ENCODE assay signal across 11 mouse cellular contexts in genomic region chr12:3893335-3893734, GRCm38 (mm10).
DNase-seq lines count a peak whose midpoint lies in the region; ATAC-seq and TF ChIP-seq lines count a peak whose summit lies in the region.
"Had no signal": no experiment of that assay in that cellular context is flagged by ENCODE, and none has a peak within 500 bp of the region (broad histone marks: within the 10 kb centered on the region; RNA-seq: fewer than 3 reads in every experiment).

No protein-coding gene starts in this region.

- H3K4me3 ChIP-seq in heart, embryonic 10.5 days = peak overlapping the region; percentile 70
- H3K4me3 ChIP-seq in stomach, embryonic 14.5 days (ENCODE audit: low read depth, low read length) = peak overlapping the region; percentile 44; the same call in 1 of the 2 replicates
- no peak overlapping the region for H3K4me3 ChIP-seq in stomach, postnatal 0 days (ENCODE audit: low read depth, low read length)
- peak overlapping the region; percentile 67 for H3K4me3 ChIP-seq in liver, embryonic 12.5 days

- no peak overlapping the region for H3K9ac ChIP-seq in stomach, embryonic 14.5 days (replicated peaks; ENCODE audit: low read depth, low read length)
- no peak overlapping the region for H3K9ac ChIP-seq in stomach, postnatal 0 days (ENCODE audit: low read length)
- 0 out of 2 replicates have a peak overlapping the region, but pooled peaks have one; percentile 76 for H3K9ac ChIP-seq in liver, embryonic 12.5 days

- H3K4me1 ChIP-seq in heart, embryonic 10.5 days = peaks cover 68% of the 10 kb centered on the region
- peaks cover 48% of the 10 kb centered on the region for H3K4me1 ChIP-seq in stomach, embryonic 14.5 days (ENCODE audit: control insufficient read depth, insufficient read depth, low read length)
- no peaks in the 10 kb centered on the region; the same call in 1 of the 2 replicates for H3K4me1 ChIP-seq in stomach, postnatal 0 days (replicated peaks; ENCODE audit: control insufficient read depth, insufficient read depth)
- peaks cover 67% of the 10 kb centered on the region for H3K4me1 ChIP-seq in liver, embryonic 12.5 days

- 73% methylated on average over 6 of the region's 6 CpGs for WGBS in heart, embryonic 10.5 days
- WGBS in stomach, embryonic 14.5 days = 44% methylated on average over 6 of the region's 6 CpGs
- WGBS in stomach, postnatal 0 days = 56% methylated on average over 6 of the region's 6 CpGs
- 61% methylated on average over 6 of the region's 6 CpGs for WGBS in liver, embryonic 12.5 days (ENCODE audit: insufficient replicate concordance)

- no peak for TF ChIP-seq EP300 in stomach, postnatal 0 days (optimal IDR thresholded peaks at IDR 0.05)

- intact Hi-C loops in heart, postnatal 10 days (cut with DNase I) = no loop called here

- H3K4me2 ChIP-seq in stomach, embryonic 14.5 days (replicated peaks; ENCODE audit: low read depth, low read length) = peak overlapping the region; percentile 55
- no peak overlapping the region for H3K4me2 ChIP-seq in stomach, postnatal 0 days (replicated peaks; ENCODE audit: low read depth)
- peak overlapping the region; percentile 97 for H3K4me2 ChIP-seq in liver, embryonic 12.5 days

- no peak for ATAC-seq in stomach, embryonic 14.5 days (ENCODE audit: insufficient number of reproducible peaks, insufficient read depth, low FRiP score, low read depth)
- no peak for ATAC-seq in stomach, postnatal 0 days (ENCODE audit: low FRiP score, low TSS enrichment)
- no peak for ATAC-seq in liver, embryonic 12.5 days
- ATAC-seq in megakaryocyte progenitor cell, adult 5-6 weeks (replicated peaks; ENCODE audit: poor library complexity) = no peak

- TF ChIP-seq CTCF in stomach, postnatal 0 days (IDR thresholded peaks at IDR 0.05; ENCODE audit: low read depth) = no peak

- peaks cover 44% of the 10 kb centered on the region for H3K36me3 ChIP-seq in heart, embryonic 10.5 days
- H3K36me3 ChIP-seq in stomach, embryonic 14.5 days (ENCODE audit: control insufficient read depth, insufficient read depth, low read length) = peaks cover 46% of the 10 kb centered on the region
- H3K36me3 ChIP-seq in stomach, postnatal 0 days (ENCODE audit: control insufficient read depth, insufficient read depth, low read length) = peaks cover 20% of the 10 kb centered on the region
- H3K36me3 ChIP-seq in liver, embryonic 12.5 days = peaks cover 42% of the 10 kb centered on the region

- H3K27me3 ChIP-seq in heart, embryonic 10.5 days (ENCODE audit: insufficient read depth, poor library complexity, severe bottlenecking) = no peaks in the 10 kb centered on the region
- H3K27me3 ChIP-seq in stomach, embryonic 14.5 days (ENCODE audit: control insufficient read depth, insufficient read depth, low read length) = no peaks in the 10 kb centered on the region
- H3K27me3 ChIP-seq in stomach, postnatal 0 days (ENCODE audit: control insufficient read depth, insufficient read depth, low read length) = no peaks in the 10 kb centered on the region
- no peaks in the 10 kb centered on the region for H3K27me3 ChIP-seq in liver, embryonic 12.5 days (replicated peaks)
- H3K27me3 ChIP-seq: megakaryocyte, embryonic 14.5 days had no signal

- H3K9me3 ChIP-seq in heart, embryonic 10.5 days = no peaks in the 10 kb centered on the region
- no peaks in the 10 kb centered on the region for H3K9me3 ChIP-seq in stomach, embryonic 14.5 days (ENCODE audit: control insufficient read depth, low read depth, low read length)
- no peaks in the 10 kb centered on the region for H3K9me3 ChIP-seq in stomach, postnatal 0 days (ENCODE audit: control insufficient read depth, low read length)
- no peaks in the 10 kb centered on the region for H3K9me3 ChIP-seq in liver, embryonic 12.5 days (replicated peaks)
- H3K9me3 ChIP-seq: megakaryocyte, embryonic 14.5 days had no signal

- H3K27ac ChIP-seq in heart, embryonic 10.5 days = peak overlapping the region; percentile 96
- peak overlapping the region; percentile 95; the same call in 1 of the 2 replicates for H3K27ac ChIP-seq in stomach, embryonic 14.5 days (ENCODE audit: low read length)
- no peak overlapping the region for H3K27ac ChIP-seq in stomach, postnatal 0 days (replicated peaks)
- no peak overlapping the region for H3K27ac ChIP-seq in liver, embryonic 12.5 days
- H3K27ac ChIP-seq: kidney, postnatal 0 days had no signal

- DNase-seq in heart, embryonic 10.5 days (ENCODE audit: low spot score) = no peak
- DNase-seq in heart, postnatal 10 days = no peak
- DNase-seq in stomach, postnatal 0 days (ENCODE audit: low spot score) = no peak
- DNase-seq in embryo, embryonic 9.5 days (ENCODE audit: extremely low spot score) = no peak
- DNase-seq in ovary, postnatal 10 days (ENCODE audit: low spot score) = no peak
- DNase-seq: right cerebral cortex, postnatal 25 days had no signal

Comparison
In these comparisons a context has a peak if more than half of its experiments do, and no peak if none do; other contexts are left out.
1. H3K27ac ChIP-seq: peak in heart, embryonic 10.5 days (single experiment) and stomach, embryonic 14.5 days (single experiment); none in stomach, postnatal 0 days (single experiment) and liver, embryonic 12.5 days (single experiment).